Mouse (Mus musculus) ES-E14 (cell line): ENCODE results near the gene Gm11733.

ENCODE experiments used
- CHD2 ChIP-seq: IDR thresholded peaks from 2 replicates; pipeline ENCODE4 v1.6.1; 2014; ENCODE audit warnings: mild to moderate bottlenecking, low read depth, low read length, inconsistent platforms
- HCFC1 ChIP-seq: IDR thresholded peaks from 2 replicates; pipeline ENCODE4 v1.6.1; 2012; ENCODE audit warnings: low read length, inconsistent platforms, borderline replicate concordance; ENCODE audit not compliant: insufficient read depth
- MAFK ChIP-seq: IDR thresholded peaks from 2 replicates; pipeline ENCODE4 v1.6.1; 2014; ENCODE audit warnings: mild to moderate bottlenecking, low read depth, low read length, inconsistent platforms; ENCODE audit not compliant: insufficient read depth
- ZC3H11A ChIP-seq: IDR thresholded peaks from 2 replicates; pipeline ENCODE4 v1.6.1; 2012; ENCODE audit warnings: low read depth, mild to moderate bottlenecking, inconsistent platforms, low read length, borderline replicate concordance
- ZNF384 ChIP-seq: IDR thresholded peaks from 2 replicates; pipeline ENCODE4 v1.6.1; 2012; ENCODE audit warnings: low read depth, low read length, inconsistent platforms

DNA sequence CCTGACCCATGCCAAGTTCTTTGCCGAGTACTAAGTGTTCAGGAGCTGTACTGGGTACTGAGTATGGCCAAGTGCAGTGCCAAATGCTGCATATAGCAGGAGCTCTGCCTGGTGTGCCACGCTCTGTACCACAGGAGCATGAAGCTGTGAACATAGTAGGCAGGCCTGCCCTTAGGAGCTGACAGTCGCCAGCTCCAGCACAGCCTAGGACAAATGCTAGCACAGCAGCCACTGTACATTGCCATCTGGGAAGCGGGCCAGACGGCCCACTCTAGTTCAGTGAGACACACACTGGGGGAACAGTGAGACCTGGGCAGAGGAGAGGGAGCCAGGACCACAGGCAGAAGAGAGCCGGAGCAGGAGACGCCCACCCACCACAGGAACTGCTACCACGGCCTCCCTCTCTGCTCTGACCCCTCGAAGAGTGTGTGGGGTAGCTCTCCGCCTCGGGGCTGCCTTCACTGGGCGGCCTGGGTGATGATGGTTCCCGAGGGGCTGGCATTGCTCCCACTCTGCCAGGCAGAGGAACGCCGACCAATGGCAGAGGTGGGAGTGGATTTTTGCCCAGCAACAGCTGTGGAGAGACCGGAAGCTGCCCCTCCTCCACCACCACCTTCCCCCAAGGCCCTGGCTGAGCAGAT lies 38.8 kb downstream of the Gm11733 start:
- TF ChIP-seq ZC3H11A (no peak), MAFK (no peak), ZNF384 (no peak), CHD2 (no peak), HCFC1 (no peak)
